Mouse (Mus musculus) forebrain, embryonic 15.5 days (tissue): ENCODE measurements around the gene Pnma5. TPM values are rescaled to one million over a fixed set of nuclear protein-coding genes. Genes with fewer than 3 reads are reported as not detected.
A peak's percentile ranks its signal among the peaks of the same experiment; 100 is the strongest.

Source experiments
- microRNA counts: library from miRNA; unstranded; fragments of <30 nt; microRNA quantifications from one replicate; lab custom pipeline; 2016
- microRNA-seq: library from miRNA; unstranded; fragments of <30 nt; microRNA quantifications from one replicate; pipeline ENCODE4, GENCODE M21; 2016
- polyA plus RNA-seq: library from polyadenylated mRNA; unstranded; fragments of >200 nt; fragmentation: Nextera tagmentation; extraction: Ambion mirVana; gene quantifications from 2 replicates; pipeline ENCODE4 v1.2.1, GENCODE M21; 2015

Gene Pnma5
- polyA plus RNA-seq, 1 experiment from 2014 or later: not detected

MicroRNAs encoded within 50 kb of the gene (microRNA counts, 519-probe panel; counts per million panel counts)
- microRNA mmu-miR-2137 (lab: Ali Mortazavi, UCI): 1,732 counts per million, percentile 11 among the panel's probes with 10 or more counts

Small RNAs within 50 kb of the gene (microRNA-seq; reads per million reads assigned to microRNA genes)
- not detected for gene Mir2137

Other genes starting within 250 kb of the Pnma5 start
- 1.2 and 1.5 TPM in 2 replicates for gene Gabrq, start 211.9 kb downstream of the Pnma5 start, polyA plus RNA-seq
- 76.5 and 76.8 TPM in 2 replicates for gene Cetn2, start 118.7 kb downstream of the Pnma5 start, polyA plus RNA-seq
- gene Nsdhl, start 118.5 kb downstream of the Pnma5 start, polyA plus RNA-seq: 36.9 and 38.0 TPM in 2 replicates
- 0.68 and 1.2 TPM in 2 replicates for gene Zfp185, start 49.8 kb downstream of the Pnma5 start, polyA plus RNA-seq
- gene Pnma3, start 27.7 kb upstream of the Pnma5 start, polyA plus RNA-seq: 2.1 and 2.4 TPM in 2 replicates
- 0.23 and 1.1 TPM in 2 replicates for gene Xlr4a, start 45.4 kb upstream of the Pnma5 start, polyA plus RNA-seq
- gene Xlr3a, start 60.0 kb upstream of the Pnma5 start, polyA plus RNA-seq: 2.2 and 2.7 TPM in 2 replicates
- gene Gm14685, start 79.9 kb upstream of the Pnma5 start, polyA plus RNA-seq: 0.59 and 0.92 TPM in 2 replicates
- not detected in 2 replicates for gene Xlr5b, start 111.7 kb upstream of the Pnma5 start, polyA plus RNA-seq
- gene DXBay18, start 112.3 kb upstream of the Pnma5 start, polyA plus RNA-seq: 0.22 and 0.70 TPM in 2 replicates
- gene Spin2d, start 139.9 kb upstream of the Pnma5 start, polyA plus RNA-seq: not detected in 2 replicates
- 12.6 and 16.1 TPM in 2 replicates for gene Xlr3b, start 155.1 kb upstream of the Pnma5 start, polyA plus RNA-seq
- 0.34 and 0.50 TPM in 2 replicates for gene Xlr4b, start 177.2 kb upstream of the Pnma5 start, polyA plus RNA-seq
- gene F8a, start 191.2 kb upstream of the Pnma5 start, polyA plus RNA-seq: 25.6 and 28.0 TPM in 2 replicates
- 0.14 TPM in 1 of 2 replicates, not detected in the other for gene Xlr4c, start 206.0 kb upstream of the Pnma5 start, polyA plus RNA-seq
- gene Xlr3c, start 228.3 kb upstream of the Pnma5 start, polyA plus RNA-seq: not detected in 2 replicates